Mouse (Mus musculus): Measurements from ENCODE around the gene Slc17a1. TPM values are rescaled to one million over a fixed set of nuclear protein-coding genes. Genes with fewer than 3 reads are reported as not detected.

Gene Slc17a1
- total RNA-seq (2012; rRNA removed) (not detected in 2 replicates), total RNA-seq (2014; rRNA removed) (not detected in 2 replicates), polyA plus RNA-seq (2012; ENCODE audit: insufficient read length, low read depth) (not detected in 2 replicates)

- in situ Hi-C loops (cut with MboI; ENCODE audit: low pct_ligation_motif_present, low pct_unique_long_range_greater_than_20kb, low sequenced_read_pairs): no loop called here
- H3K36me3 ChIP-seq (replicated peaks in 1 of 2; ENCODE audit: control insufficient read depth in 1 of 2, insufficient read depth in 1 of 2, low read length in 1 of 2): no peaks in the 10 kb centered on the region
- no peak for DNase-seq (ENCODE audit: extremely low read depth)
- H3K27me3 ChIP-seq (replicated peaks): no peaks in the 10 kb centered on the region
- TF ChIP-seq CTCF (conservative IDR thresholded peaks at IDR 0.05 in 1 of 2, IDR thresholded peaks at IDR 0.05 in 1 of 2; ENCODE audit: low read depth in 2 of 2, low read length in 2 of 2): no peak
- TF ChIP-seq TBP (conservative IDR thresholded peaks at IDR 0.05; ENCODE audit: low read depth, low read length): no peak
- TF ChIP-seq RAD21 (IDR thresholded peaks at IDR 0.05; ENCODE audit: low read depth, low read length): no peak
- TF ChIP-seq ETS1 (conservative IDR thresholded peaks at IDR 0.05; ENCODE audit: low read depth, low read length): no peak
- no peak for TF ChIP-seq SIN3A (IDR thresholded peaks at IDR 0.05; ENCODE audit: low read length)
- TF ChIP-seq POLR2A (IDR thresholded peaks at IDR 0.05; ENCODE audit: low read depth, low read length): no peak
- no peak for TF ChIP-seq KAT2A (IDR thresholded peaks at IDR 0.05; ENCODE audit: insufficient replicate concordance, low read length)
- TF ChIP-seq CHD1 (IDR thresholded peaks at IDR 0.05; ENCODE audit: low read depth, low read length): no peak
- no peak for TF ChIP-seq JUND (conservative IDR thresholded peaks at IDR 0.05; ENCODE audit: low read depth, low read length)
- TF ChIP-seq MAZ (IDR thresholded peaks at IDR 0.05; ENCODE audit: low read depth, low read length): no peak
- TF ChIP-seq ELF1 (IDR thresholded peaks at IDR 0.05; ENCODE audit: low read depth, low read length): no peak
- TF ChIP-seq ZMIZ1 (IDR thresholded peaks at IDR 0.05; ENCODE audit: low read depth, low read length): no peak
- TF ChIP-seq MEF2A (IDR thresholded peaks at IDR 0.05; ENCODE audit: borderline replicate concordance, low read depth, low read length): no peak
- TF ChIP-seq HCFC1 (IDR thresholded peaks at IDR 0.05; ENCODE audit: low read depth, low read length): no peak
- no peak for TF ChIP-seq PAX5 (IDR thresholded peaks at IDR 0.05; ENCODE audit: low read length)
- no peak for TF ChIP-seq MXI1 (IDR thresholded peaks at IDR 0.05; ENCODE audit: low read depth, low read length)
- TF ChIP-seq MYC (IDR thresholded peaks at IDR 0.05; ENCODE audit: low read depth, low read length): no peak
- H3K9me3 ChIP-seq (replicated peaks; ENCODE audit: low read length): no peaks in the 10 kb centered on the region
- H3K4me3 ChIP-seq (replicated peaks in 1 of 3; ENCODE audit: low read depth in 2 of 3, low read length in 2 of 3, poor library complexity in 1 of 3): no peak within 1 kb of the TSS
- no peaks in the 10 kb centered on the region for H3K79me2 ChIP-seq (replicated peaks; ENCODE audit: control insufficient read depth, extremely low read depth, insufficient read depth, poor library complexity, severe bottlenecking)
- no peak within 1 kb of the TSS for H3K9ac ChIP-seq (ENCODE audit: insufficient read depth, low read depth)
- H3K4me1 ChIP-seq (ENCODE audit: control insufficient read depth in 1 of 2, insufficient read depth in 2 of 2): 0 out of 4 replicates have a peak, but pooled peaks cover 0 to 2% of the 10 kb centered on the region in 2 experiments
- H3K27ac ChIP-seq (ENCODE audit: insufficient read depth, low read depth): no peak within 1 kb of the TSS
- H3K4me2 ChIP-seq (ENCODE audit: insufficient read depth, low read depth, poor library complexity, severe bottlenecking): peak within 1 kb of the TSS; percentile 40; the same call in 1 of the 2 replicates
- dilution Hi-C loops (cut with MboI; ENCODE audit: extremely low pct_ligation_motif_present, extremely low pct_unique_long_range_greater_than_20kb, low sequenced_read_pairs): no loop called here
These were observed at the start of gene Slc17a1 for GRCm38 (mm10) chr13:23867405-23867804. Gene Slc17a1 (plus strand): TSS chr13:23867750.

GRCm38 (mm10) chr13:23820179-23820940 lies 47.2 kb upstream of the Slc17a1 start:
- Histone ChIP-seq H3K79me2 (replicated peaks; ENCODE audit: control insufficient read depth, extremely low read depth, insufficient read depth, poor library complexity, severe bottlenecking) (no peaks in the 10 kb centered on the region), H3K27ac (ENCODE audit: insufficient read depth, low read depth) (no peak overlapping the region), H3K4me1 (ENCODE audit: control insufficient read depth in 1 of 2, insufficient read depth in 2 of 2) (peaks cover 0 to 2% of the 10 kb centered on the region in 2 experiments; a peak in 2 of 4 replicates), H3K36me3 (replicated peaks in 1 of 2; ENCODE audit: control insufficient read depth in 1 of 2, insufficient read depth in 1 of 2, low read length in 1 of 2) (no peaks in the 10 kb centered on the region), H3K9ac (ENCODE audit: insufficient read depth, low read depth) (no peak overlapping the region), H3K9me3 (replicated peaks; ENCODE audit: low read length) (no peaks in the 10 kb centered on the region), H3K27me3 (replicated peaks) (no peaks in the 10 kb centered on the region), H3K4me2 (ENCODE audit: insufficient read depth, low read depth, poor library complexity, severe bottlenecking) (no peak overlapping the region), H3K4me3 (replicated peaks in 1 of 3; ENCODE audit: low read depth in 2 of 3, low read length in 2 of 3, poor library complexity in 1 of 3) (no peak overlapping the region)
- dilution Hi-C loops (cut with MboI; ENCODE audit: extremely low pct_ligation_motif_present, extremely low pct_unique_long_range_greater_than_20kb, low sequenced_read_pairs) (no loop called here), in situ Hi-C loops (cut with MboI; ENCODE audit: low pct_ligation_motif_present, low pct_unique_long_range_greater_than_20kb, low sequenced_read_pairs) (no loop called here)
- TF ChIP-seq TBP (conservative IDR thresholded peaks at IDR 0.05; ENCODE audit: low read depth, low read length) (no peak), JUND (conservative IDR thresholded peaks at IDR 0.05; ENCODE audit: low read depth, low read length) (no peak), RAD21 (IDR thresholded peaks at IDR 0.05; ENCODE audit: low read depth, low read length) (no peak), NRF1 (IDR thresholded peaks at IDR 0.05; ENCODE audit: low read depth, low read length) (no peak), USF2 (conservative IDR thresholded peaks at IDR 0.05; ENCODE audit: low read depth, low read length) (no peak)
- no peak for DNase-seq (ENCODE audit: extremely low read depth)

Data from CH12.LX (cell line).